Mouse (Mus musculus) embryonic facial prominence, embryonic 11.5 days (tissue): ENCODE measurements around the gene Btla. TPM values are rescaled to one million over a fixed set of nuclear protein-coding genes. Genes with fewer than 3 reads are reported as not detected.

Source experiments
- ATAC-seq: fragments of 200-750 bp; cut with Nextera tagmentation; replicated peaks from 2 replicates; pipeline ENCODE4 v1.8.0; 2017; ENCODE audit warnings: low read depth; ENCODE audit not compliant: insufficient number of reproducible peaks, low FRiP score, low TSS enrichment
- DNase-seq: peaks from one replicate; pipeline ENCODE4 v3.0.0-alpha.2; 2015; ENCODE audit warnings: low spot score
- H3K27ac ChIP-seq: fragments of 300-500 bp; sonication (generic); replicated peaks from 2 replicates; pipeline ENCODE4 v1.5.1; 2014; ENCODE audit warnings: mild to moderate bottlenecking, low read depth, low read length, control low read depth
- H3K27me3 ChIP-seq: fragments of 300-500 bp; sonication (generic); 2 replicates; pipeline ENCODE4 v1.6.1; 2014; ENCODE audit warnings: mild to moderate bottlenecking, low read length, moderate library complexity, mixed read lengths; ENCODE audit not compliant: control insufficient read depth, insufficient read depth
- H3K36me3 ChIP-seq: fragments of 300-500 bp; sonication (generic); replicated peaks from 2 replicates; pipeline ENCODE4 v1.6.1; 2014; ENCODE audit warnings: low read depth, mild to moderate bottlenecking, low read length, moderate library complexity, mixed read lengths; ENCODE audit not compliant: control insufficient read depth, insufficient read depth
- H3K4me1 ChIP-seq: fragments of 300-500 bp; sonication (generic); 2 replicates; pipeline ENCODE4 v1.6.1; 2014; ENCODE audit warnings: low read length, mixed read lengths; ENCODE audit not compliant: control insufficient read depth, insufficient read depth
- H3K4me2 ChIP-seq: fragments of 300-500 bp; sonication (generic); 2 replicates; pipeline ENCODE4 v1.6.1; 2014; ENCODE audit warnings: low read depth, mild to moderate bottlenecking, control low read depth, low read length, moderate library complexity
- H3K4me3 ChIP-seq: fragments of 300-500 bp; sonication (generic); 2 replicates; pipeline ENCODE4 v1.5.1; 2014; ENCODE audit warnings: low read depth, low read length, control low read depth
- H3K9ac ChIP-seq: fragments of 300-500 bp; sonication (generic); replicated peaks from 2 replicates; pipeline ENCODE4 v1.6.1; 2014; ENCODE audit warnings: mild to moderate bottlenecking, control low read depth, low read length
- H3K9me3 ChIP-seq: fragments of 300-500 bp; sonication (generic); replicated peaks from 2 replicates; pipeline ENCODE4 v1.6.1; 2016; ENCODE audit warnings: mild to moderate bottlenecking, low read length, inconsistent platforms, mixed read lengths; ENCODE audit not compliant: control insufficient read depth
- WGBS: fragments of 180-500 bp; shearing (Covaris S2); extraction: QIAGEN DNeasy Blood & Tissue Kit; methylation state at CpG from one replicate; pipeline ENCODE4 v1.1.7; 2014; 5-methylcytosine and 5-hydroxymethylcytosine counted together
- polyA plus RNA-seq: library from polyadenylated mRNA; unstranded; fragments of >200 nt; fragmentation: Nextera tagmentation; extraction: Ambion mirVana; gene quantifications from 2 replicates; pipeline ENCODE4 v1.2.1, GENCODE M21; 2014

Gene Btla
- polyA plus RNA-seq: 0.38 and 0.75 TPM in 2 replicates

DNA sequence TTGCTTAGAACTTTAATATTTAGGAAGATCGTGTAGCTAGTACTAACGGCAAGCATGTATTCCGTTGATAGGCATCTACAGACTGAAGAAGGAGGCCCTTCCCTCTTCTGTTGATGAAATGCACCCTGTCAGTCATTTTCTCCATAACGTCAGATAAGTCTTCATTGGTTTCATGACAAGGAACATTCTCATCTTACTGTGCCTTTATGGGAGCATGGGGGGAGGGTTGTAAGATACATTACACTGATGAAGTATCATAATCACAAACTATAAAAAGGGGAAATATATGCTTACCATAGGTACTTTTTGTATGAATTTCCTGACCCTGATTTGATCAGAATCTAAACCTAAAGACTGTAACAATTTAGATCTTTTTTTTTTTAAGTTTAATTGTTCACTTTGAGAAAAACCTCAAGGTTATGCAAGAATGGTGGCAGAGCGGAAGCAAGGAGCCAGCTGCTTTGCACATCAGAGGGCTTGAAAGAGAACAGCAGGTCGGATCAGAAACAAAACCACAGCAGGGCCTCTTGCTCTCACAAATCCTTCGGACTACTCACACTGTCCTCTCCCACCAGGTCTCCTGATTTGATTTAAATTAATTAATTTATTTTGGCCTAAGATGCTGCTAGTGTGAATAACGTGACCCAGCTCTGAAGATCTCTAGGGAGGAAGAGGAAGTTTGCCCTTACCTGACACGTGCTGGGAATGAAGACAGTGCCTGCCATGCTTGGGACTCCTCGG is at the start of gene Btla:
Gene Btla, plus strand, starts transcription at position 668 of the 741 bp plus-strand sequence.
- Histone ChIP-seq H3K36me3 (no peaks in the 10 kb centered on the region), H3K27me3 (no peaks in the 10 kb centered on the region), H3K4me2 (no peak within 1 kb of the TSS), H3K27ac (no peak within 1 kb of the TSS), H3K4me3 (no peak within 1 kb of the TSS), H3K9ac (no peak within 1 kb of the TSS), H3K4me1 (no peaks in the 10 kb centered on the region), H3K9me3 (no peaks in the 10 kb centered on the region)
- 48% methylated on average over 10 of the region's 10 CpGs for WGBS
- DNase-seq (no peak), ATAC-seq (no peak)

DNA sequence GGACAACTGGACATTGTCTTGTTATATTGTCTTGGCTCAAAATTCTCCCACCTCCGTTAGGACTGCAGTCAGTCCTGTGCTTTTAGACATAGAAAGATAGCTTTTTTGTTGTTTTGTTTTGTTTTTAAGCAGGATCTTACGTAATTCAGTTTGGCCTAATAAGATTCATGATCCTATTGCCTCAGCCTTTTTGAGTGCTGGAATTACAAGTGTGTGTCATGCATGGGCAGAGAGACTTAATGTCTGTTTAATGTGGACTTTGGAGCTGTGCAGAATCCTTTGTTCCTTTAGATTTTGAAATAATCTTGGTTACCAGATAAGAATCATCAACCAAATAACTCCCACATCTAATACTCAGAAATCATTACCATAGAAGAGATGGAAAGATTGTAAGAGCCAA is 45.6 kb upstream of the Btla start:
- WGBS: 92% methylated on average over 2 of the region's 2 CpGs
- ATAC-seq (no peak), DNase-seq (no peak)
- no peaks in the 10 kb centered on the region for H3K36me3 ChIP-seq
- H3K4me3 ChIP-seq: no peak overlapping the region
- no peaks in the 10 kb centered on the region for H3K9me3 ChIP-seq
- no peaks in the 10 kb centered on the region for H3K4me1 ChIP-seq
- H3K27ac ChIP-seq: no peak overlapping the region
- no peak overlapping the region for H3K4me2 ChIP-seq
- no peaks in the 10 kb centered on the region for H3K27me3 ChIP-seq
- no peak overlapping the region for H3K9ac ChIP-seq

GRCm38 (mm10) chr16:45181824-45182223 is 42.3 kb upstream of the Btla start:
- H3K27me3 ChIP-seq: no peaks in the 10 kb centered on the region
- no peaks in the 10 kb centered on the region for H3K9me3 ChIP-seq
- H3K9ac ChIP-seq: no peak overlapping the region
- no peaks in the 10 kb centered on the region for H3K4me1 ChIP-seq
- H3K4me3 ChIP-seq: no peak overlapping the region
- no peak overlapping the region for H3K27ac ChIP-seq
- WGBS: 86% methylated on average over 5 of the region's 5 CpGs
- H3K36me3 ChIP-seq: no peaks in the 10 kb centered on the region
- DNase-seq (no peak), ATAC-seq (no peak)
- no peak overlapping the region for H3K4me2 ChIP-seq

DNA sequence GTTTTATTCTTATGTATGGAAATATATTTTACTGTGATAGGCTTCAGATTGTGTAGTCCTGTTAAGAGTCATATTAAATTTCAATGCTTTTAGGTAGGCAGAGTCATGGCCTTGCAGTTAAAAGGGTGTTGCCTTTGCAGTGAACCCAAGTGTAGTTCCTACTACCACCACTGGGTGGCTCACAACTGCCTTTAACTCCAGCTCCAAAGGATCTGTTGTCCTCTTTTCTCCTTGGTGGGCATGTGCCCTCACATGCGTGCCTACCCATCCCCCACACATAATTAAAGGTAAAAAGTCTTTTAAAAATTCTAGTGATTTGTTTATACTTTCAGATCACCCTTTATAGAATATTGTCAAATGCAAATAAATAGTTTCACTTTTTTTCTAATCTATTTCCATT is 31.5 kb upstream of the Btla start:
- no peak overlapping the region for H3K4me2 ChIP-seq
- peak; percentile 86 for DNase-seq
- 0% methylated on average over 1 of the region's 1 CpGs for WGBS
- H3K9me3 ChIP-seq: no peaks in the 10 kb centered on the region
- no peak overlapping the region for H3K9ac ChIP-seq
- no peaks in the 10 kb centered on the region for H3K36me3 ChIP-seq
- no peaks in the 10 kb centered on the region for H3K27me3 ChIP-seq
- peak; percentile 67; the same call in 1 of the 2 replicates for ATAC-seq
- H3K27ac ChIP-seq: no peak overlapping the region
- H3K4me1 ChIP-seq: no peaks in the 10 kb centered on the region
- no peak overlapping the region for H3K4me3 ChIP-seq

GRCm38 (mm10) chr16:45196816-45197215 is 27.3 kb upstream of the Btla start:
- Histone ChIP-seq H3K9me3 (no peaks in the 10 kb centered on the region), H3K4me3 (no peak overlapping the region), H3K9ac (no peak overlapping the region), H3K27me3 (no peaks in the 10 kb centered on the region), H3K27ac (no peak overlapping the region), H3K36me3 (no peaks in the 10 kb centered on the region), H3K4me1 (no peaks in the 10 kb centered on the region), H3K4me2 (no peak overlapping the region)
- ATAC-seq (peak; percentile 88), DNase-seq (peak; percentile 90)
- 30% methylated on average over 6 of the region's 6 CpGs for WGBS

DNA sequence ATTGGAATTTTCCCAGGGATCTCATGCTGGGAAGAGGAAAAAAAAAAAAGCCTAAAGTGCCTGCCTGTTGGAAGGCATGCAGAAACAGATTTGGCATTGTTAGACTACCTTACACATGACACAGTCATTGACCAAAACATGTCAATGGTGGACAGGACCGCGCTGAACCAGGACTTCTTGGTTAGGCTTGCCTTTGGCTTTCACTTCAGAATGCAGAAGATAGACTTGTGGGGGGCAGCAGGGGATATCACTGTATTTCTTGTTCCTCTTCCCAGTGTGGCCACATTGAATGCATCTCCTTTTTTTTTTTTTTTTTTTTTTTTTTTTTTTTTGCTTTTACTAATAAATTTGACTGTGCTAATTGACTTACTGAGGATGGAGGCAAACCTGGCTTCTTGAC is 22.7 kb upstream of the Btla start:
- 91% methylated on average over 2 of the region's 2 CpGs for WGBS

GRCm38 (mm10) chr16:45204438-45204837 is 19.7 kb upstream of the Btla start:
- H3K27me3 ChIP-seq: no peaks in the 10 kb centered on the region
- DNase-seq: no peak
- no peak for ATAC-seq
- H3K4me1 ChIP-seq: no peaks in the 10 kb centered on the region
- H3K4me3 ChIP-seq: no peak overlapping the region
- no peak overlapping the region for H3K27ac ChIP-seq
- H3K4me2 ChIP-seq: no peak overlapping the region
- H3K9me3 ChIP-seq: no peaks in the 10 kb centered on the region
- H3K9ac ChIP-seq: no peak overlapping the region
- 84% methylated on average over 4 of the region's 4 CpGs for WGBS
- no peaks in the 10 kb centered on the region for H3K36me3 ChIP-seq

More for the DNA sequence above, 22.7 kb upstream of the Btla start:
- ATAC-seq: no peak
- Histone ChIP-seq H3K4me2 (no peak overlapping the region), H3K36me3 (no peaks in the 10 kb centered on the region), H3K4me1 (no peaks in the 10 kb centered on the region), H3K9me3 (no peaks in the 10 kb centered on the region), H3K9ac (no peak overlapping the region), H3K4me3 (no peak overlapping the region), H3K27ac (no peak overlapping the region), H3K27me3 (no peaks in the 10 kb centered on the region)
- no peak for DNase-seq

GRCm38 (mm10) chr16:45204859-45205670 is 19.1 kb upstream of the Btla start:
- no peaks in the 10 kb centered on the region for H3K9me3 ChIP-seq
- no peak for DNase-seq
- no peak overlapping the region for H3K9ac ChIP-seq
- H3K4me3 ChIP-seq: no peak overlapping the region
- H3K27ac ChIP-seq: no peak overlapping the region
- no peaks in the 10 kb centered on the region for H3K27me3 ChIP-seq
- WGBS: 86% methylated on average over 12 of the region's 12 CpGs
- ATAC-seq: no peak
- no peaks in the 10 kb centered on the region for H3K4me1 ChIP-seq
- H3K4me2 ChIP-seq: no peak overlapping the region
- H3K36me3 ChIP-seq: no peaks in the 10 kb centered on the region
